Mouse (Mus musculus) lung, postnatal 36 days (tissue): ENCODE measurements around the gene Hist1h2ad.
"Not testable (repeated sequence)": the region's sequence is repeated elsewhere in the genome, so short reads cannot be mapped to it uniquely, and the experiment has no call there.

ENCODE experiments used
- DNase-seq: peaks from one replicate; pipeline ENCODE4 v3.0.0; 2022; ENCODE audit warnings: mixed read lengths

The Hist1h2ad gene

DNA sequence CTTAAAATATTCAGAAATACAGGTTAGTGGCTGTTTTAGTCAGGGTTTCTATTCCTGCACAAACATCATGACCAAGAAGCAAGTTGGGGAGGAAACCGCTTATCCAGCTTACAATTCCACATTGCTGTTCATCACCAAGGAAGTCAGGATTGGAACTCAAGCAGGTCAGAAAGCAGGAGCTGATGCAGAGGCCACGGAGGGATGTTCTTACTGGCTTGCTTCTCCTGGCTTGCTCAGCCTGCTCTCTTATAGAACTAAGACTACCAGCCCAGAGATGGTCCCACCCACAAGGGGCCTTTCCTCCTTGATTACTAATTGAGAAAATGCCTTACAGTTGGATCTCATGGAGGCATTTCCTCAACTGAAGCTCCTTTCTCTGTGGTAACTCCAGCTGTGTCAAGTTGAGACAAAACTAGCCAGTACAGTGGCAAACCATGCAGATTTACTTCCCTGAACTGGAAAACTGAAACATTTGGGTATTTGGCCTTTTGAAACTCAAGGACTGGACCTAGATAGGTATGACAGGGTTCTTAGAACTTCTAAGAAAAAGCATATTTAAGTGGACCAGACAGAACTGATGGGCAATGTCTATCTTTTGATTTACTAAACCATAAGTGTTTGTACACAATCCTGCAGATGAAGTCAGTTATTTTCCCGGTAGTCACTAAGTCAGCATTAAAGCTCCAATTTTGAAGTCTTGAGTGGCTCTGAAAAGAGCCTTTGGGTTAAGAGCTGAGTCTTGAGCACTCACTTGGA, 31.8 kb upstream of the Hist1h2ad start:
- not testable (repeated sequence) for DNase-seq

- DNase-seq: peak; percentile 93
Observed at GRCm38 (mm10) chr13:23542999-23543607, 31.1 kb upstream of the Hist1h2ad start, which contains the start of gene Hist1h2bh. Gene Hist1h2bh, minus strand, starts transcription at chr13:23543392.

DNA sequence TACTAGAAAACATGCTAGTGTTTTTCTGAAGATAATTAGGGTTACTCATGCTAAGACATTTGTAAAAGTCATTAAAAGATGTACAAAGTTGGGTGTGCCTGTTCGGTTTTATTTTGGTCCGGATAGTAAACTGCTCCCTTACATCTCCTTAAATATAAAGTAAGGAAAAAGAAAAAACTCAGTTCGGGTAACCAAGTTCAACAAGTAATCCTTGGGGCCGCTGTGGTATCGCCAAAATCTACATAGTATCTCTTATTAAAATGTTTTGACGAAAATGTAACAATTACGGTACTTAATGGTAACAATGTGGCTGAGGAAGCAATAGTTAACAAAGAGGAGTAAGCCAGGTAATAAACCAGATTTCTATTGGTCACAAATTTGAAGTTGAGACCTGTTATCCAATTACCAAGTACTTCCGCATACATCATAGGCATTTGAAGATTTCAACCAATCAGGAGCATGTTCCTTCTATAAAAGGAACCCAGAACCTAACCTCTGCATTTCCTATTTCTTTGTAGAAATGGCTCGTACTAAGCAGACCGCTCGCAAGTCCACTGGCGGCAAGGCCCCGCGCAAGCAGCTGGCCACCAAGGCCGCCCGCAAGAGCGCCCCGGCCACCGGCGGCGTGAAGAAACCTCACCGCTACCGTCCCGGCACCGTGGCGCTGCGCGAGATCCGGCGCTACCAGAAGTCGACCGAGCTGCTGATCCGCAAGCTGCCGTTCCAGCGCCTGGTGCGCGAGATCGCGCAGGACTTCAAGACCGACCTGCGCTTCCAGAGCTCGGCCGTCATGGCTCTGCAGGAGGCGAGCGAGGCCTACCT, 30.0 kb upstream of the Hist1h2ad start, which contains the start of gene Hist1h3f:
Gene Hist1h3f, plus strand, starts transcription at position 88 of the 822 bp plus-strand sequence.
- DNase-seq: peak; percentile 91

GRCm38 (mm10) chr13:23544787-23545120, 29.4 kb upstream of the Hist1h2ad start:
- not testable (repeated sequence) for DNase-seq

- DNase-seq: no peak
Observed at GRCm38 (mm10) chr13:23546694-23547093, 27.5 kb upstream of the Hist1h2ad start.

DNA sequence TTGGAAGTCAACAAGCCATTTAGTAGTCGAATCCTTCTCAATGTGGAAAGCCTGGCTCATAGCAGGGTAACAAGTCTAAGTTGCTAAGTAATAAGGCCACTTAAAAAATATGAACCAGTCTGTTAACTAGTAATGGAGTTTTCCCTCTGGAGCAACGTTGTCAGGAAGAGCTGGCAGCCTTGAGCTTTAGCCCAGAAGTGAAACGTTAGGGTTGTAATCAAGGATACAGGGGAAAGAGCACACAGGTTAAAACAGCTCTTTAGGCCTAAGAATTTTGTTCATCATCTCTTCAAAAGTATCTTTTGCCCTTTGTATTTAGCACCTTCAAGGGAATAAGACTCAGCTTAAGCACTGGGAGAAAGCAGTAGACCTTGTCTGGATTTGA, 23.4 kb upstream of the Hist1h2ad start:
- no peak for DNase-seq

DNA sequence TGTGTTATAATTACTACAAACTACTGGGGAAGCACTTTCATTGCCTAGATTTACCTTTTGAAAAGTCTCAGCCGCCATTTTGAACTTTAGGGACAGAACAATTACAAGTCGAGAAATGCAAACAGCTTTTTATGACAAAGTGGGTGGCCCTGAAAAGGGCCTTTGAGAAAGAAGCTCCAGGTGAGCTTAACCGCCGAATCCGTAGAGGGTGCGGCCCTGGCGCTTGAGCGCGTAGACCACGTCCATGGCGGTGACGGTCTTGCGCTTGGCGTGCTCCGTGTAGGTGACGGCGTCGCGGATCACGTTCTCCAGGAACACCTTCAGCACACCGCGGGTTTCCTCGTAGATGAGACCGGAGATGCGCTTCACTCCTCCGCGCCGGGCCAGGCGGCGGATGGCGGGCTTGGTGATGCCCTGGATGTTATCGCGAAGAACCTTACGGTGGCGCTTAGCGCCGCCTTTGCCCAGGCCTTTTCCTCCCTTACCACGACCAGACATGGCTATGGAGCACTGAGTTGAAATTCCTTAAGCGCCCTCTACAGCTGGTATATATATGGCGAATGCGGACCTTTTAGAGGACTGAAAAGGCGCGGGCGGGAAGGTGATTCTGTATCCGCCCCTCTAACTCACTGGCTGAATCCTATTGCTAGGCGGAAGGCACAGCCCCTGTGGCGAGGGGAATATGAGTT, 22.9 kb upstream of the Hist1h2ad start, which contains the start of gene Hist1h4f:
Gene Hist1h4f, minus strand, starts transcription at position 503 of the 689 bp plus-strand sequence.
- DNase-seq: peak; percentile 92

DNA sequence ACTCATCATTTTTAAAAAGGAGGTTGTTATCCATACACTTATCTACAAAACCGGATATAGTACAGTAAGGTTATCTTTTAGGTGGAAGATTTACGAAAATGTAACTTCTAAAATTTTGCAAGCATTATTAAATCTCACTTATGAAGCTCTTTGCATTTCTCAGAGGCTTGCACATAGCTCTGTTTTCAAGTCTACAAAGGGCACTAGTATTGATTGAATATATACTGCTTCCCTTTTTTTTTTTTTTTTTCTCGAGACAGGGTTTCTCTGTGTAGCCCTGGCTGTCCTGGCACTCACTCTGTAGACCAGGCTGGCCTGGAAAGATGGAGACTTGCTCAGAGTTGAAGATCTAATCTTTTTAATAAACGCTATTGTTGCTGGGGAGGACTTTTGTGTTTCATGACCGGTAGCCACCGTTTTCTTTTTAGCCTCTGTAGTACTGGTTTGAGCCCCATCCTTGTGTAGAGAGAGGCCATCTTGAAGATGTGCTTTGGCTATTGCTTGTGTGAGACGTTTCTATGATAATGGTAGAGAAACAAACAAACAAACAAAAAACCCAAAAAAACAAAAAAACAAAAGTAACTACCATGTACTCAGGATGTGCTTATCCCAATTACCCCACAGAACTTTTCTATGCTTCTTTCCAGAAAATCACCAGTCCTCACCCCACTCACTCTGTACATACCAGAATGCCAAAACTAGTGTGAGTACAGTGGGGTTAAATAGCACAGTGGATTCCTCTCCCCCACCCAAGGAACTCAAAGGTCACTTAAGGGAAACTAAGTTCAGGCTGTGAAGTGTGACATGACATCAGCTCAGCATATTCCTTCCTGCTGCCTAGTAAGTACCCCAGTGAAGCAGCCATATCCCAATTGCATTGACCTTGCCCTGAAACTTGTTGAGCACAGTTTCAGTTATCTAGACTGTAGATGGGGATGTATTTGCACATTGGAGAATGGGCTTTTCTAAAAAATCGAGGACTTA, 22.0 kb upstream of the Hist1h2ad start:
- DNase-seq: no peak

DNA sequence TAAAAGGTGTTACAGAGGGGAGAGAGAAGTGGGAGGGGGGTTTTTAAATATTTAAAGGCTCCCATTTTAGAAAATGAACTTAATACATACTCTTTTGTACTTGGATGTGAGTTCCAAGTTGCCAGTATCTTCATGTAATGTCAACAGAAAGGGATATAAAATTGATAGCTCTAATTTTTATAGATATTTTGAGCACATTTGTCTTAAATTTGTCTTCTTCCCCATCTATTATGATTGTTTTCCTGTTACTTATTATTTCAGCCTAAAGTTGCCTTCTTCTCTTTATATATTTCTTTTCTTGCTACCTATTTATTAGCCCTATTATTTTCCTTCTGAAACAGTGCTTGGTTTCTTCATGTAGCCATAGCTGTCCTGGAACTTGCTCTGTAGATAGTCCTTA, 21.2 kb upstream of the Hist1h2ad start, which contains the start of gene Hist1h1d:
Gene Hist1h1d, plus strand, starts transcription at position 301 of the 400 bp plus-strand sequence.
- DNase-seq: no peak

- no peak for DNase-seq
Observed at GRCm38 (mm10) chr13:23554393-23554792, 19.8 kb upstream of the Hist1h2ad start.

DNA sequence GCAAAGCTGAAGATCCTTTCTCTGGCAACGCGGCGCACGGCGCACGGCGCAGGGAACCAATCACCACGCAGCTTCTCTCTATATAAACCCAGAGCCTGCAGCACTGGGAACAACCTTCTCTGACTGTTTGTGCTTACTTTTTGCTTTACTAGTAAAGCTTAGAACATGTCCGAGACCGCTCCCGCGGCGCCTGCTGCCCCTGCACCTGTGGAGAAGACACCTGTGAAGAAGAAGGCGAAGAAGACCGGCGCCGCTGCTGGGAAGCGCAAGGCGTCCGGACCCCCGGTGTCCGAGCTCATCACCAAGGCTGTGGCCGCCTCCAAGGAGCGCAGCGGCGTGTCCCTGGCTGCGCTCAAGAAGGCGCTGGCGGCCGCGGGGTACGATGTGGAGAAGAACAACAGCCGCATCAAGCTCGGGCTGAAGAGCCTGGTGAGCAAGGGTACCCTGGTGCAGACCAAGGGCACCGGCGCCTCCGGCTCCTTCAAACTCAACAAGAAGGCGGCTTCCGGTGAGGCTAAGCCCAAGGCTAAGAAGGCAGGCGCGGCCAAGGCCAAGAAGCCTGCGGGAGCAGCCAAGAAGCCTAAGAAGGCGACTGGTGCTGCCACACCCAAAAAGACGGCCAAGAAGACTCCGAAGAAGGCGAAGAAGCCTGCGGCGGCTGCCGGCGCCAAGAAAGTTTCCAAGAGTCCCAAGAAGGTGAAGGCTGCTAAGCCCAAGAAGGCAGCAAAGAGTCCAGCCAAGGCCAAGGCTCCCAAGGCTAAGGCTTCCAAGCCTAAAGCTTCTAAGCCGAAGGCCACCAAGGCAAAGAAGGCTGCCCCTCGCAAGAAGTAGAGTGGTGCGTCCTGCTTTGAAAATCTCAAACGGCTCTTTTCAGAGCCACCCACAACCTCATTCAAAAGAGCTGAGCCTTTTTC, 19.0 kb upstream of the Hist1h2ad start:
- DNase-seq: peak; percentile 82

DNA sequence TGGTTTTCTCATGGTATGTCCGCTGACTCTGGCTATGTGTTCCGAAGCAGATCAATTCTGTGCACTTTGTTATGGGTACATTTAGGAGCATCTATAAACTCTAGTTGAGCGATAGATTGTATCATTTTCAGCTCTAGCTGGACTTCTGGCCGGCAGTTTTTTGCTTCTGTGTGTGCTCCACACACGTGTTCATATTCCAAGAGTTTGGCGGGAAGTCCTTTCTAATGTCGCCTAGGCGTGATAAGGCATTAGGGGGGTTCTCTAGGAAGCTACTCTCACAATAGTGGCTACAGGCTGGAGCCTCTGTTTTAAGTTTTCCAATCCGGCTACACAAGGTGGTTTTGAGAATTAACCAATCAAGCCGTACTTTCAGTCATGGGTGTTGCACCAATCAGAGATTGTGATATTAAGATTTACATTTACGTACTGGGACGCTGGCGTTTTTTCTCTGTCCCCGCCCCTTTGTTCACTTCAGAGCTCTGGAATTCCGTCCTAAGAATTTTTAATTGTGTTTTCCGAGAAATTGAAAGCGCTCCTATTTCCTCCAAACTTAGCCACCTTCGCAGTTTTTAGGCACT, 18.3 kb upstream of the Hist1h2ad start:
- peak; percentile 93 for DNase-seq

- no peak for DNase-seq
Observed at GRCm38 (mm10) chr13:23556906-23557305, 17.3 kb upstream of the Hist1h2ad start.

DNA sequence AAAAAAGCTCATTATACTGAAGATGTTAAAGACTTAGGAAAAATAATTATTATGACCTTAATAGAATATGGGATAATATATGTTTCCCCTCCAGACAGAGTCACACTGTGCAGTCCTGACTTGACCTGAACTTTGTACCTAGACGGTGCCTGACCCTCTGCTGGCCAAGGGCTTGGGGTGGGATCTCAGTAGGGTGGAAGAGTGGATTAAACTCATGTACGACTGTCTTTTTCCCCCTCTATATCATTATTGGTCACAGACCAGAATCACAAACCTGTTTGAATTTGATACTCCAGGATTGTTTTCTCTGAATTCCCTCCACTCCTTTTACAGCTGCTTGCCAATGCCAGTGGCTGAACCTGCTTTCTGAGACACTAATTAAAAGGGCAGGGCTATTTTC, 13.5 kb upstream of the Hist1h2ad start:
- DNase-seq: not testable (repeated sequence)

- DNase-seq: not testable (repeated sequence)
Observed at GRCm38 (mm10) chr13:23561531-23561882, 12.7 kb upstream of the Hist1h2ad start.

DNA sequence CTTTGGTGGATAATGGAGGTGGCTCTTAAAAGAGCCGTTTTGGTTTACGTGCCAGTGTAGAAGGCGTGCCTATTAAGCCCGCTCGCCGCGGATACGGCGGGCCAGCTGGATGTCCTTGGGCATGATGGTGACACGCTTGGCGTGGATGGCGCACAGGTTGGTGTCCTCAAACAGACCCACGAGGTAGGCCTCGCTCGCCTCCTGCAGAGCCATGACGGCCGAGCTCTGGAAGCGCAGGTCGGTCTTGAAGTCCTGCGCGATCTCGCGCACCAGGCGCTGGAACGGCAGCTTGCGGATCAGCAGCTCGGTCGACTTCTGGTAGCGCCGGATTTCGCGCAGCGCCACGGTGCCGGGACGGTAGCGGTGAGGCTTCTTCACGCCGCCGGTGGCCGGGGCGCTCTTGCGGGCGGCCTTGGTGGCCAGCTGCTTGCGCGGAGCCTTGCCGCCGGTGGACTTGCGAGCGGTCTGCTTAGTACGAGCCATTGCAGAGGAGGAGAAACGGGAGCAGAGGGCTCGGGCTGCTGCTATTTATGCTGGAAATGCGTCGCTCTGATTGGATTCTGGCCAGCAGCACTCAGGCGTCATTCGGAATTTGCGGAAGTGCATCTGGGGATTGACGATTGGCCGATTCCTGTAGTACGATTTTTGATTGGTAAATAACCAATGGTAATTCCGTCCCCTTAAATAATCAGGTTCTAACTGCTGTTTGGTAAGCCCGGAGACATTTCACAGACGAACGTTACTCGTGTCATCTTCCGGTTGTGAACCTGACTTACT, 12.1 kb upstream of the Hist1h2ad start, which contains the start of gene Hist1h3e:
Gene Hist1h3e, minus strand, starts transcription at position 487 of the 777 bp plus-strand sequence.
- DNase-seq: peak; percentile 97

DNA sequence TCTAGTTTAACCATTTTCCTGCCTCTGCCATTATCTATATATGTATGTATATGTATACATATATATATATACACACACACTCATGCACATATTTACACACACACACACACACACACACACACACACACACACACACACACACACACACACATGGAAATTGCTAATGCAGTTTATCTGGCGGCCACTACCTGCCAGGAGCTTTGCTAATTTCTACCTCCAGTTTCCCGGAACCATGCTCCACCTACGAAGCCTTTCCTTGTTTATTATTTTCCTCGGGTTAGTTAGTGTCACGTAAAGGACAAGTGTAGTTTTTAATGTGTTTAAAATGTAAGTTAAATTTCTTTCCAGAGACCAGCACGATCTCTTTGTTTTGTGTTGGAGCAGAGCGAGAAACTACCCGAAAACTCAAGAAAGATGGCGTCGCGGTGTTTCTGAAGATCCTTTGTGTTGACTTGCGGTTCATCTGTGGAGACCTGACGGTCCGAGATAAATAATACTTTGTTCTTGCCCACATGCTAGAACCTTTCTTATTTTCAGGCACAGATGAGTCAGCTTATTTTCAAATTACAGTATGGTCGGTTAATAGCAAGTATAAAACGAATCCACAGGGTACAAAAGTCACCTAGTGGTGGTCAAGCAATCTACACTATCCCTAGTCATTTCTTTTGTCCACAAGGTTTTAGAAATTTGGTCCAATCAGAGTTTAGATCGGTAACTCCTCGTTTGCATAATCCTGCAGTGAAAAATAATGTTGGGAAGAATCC, 11.3 kb upstream of the Hist1h2ad start:
- DNase-seq: peak; percentile 59

- DNase-seq: no peak
Observed at GRCm38 (mm10) chr13:23564482-23564881, 9.7 kb upstream of the Hist1h2ad start.
